Mouse (Mus musculus) lung, adult 2 months (tissue): ENCODE measurements around the gene Gm45015. TPM values are rescaled to one million over a fixed set of nuclear protein-coding genes. Genes with fewer than 3 reads are reported as not detected.
A peak's percentile ranks its signal among the peaks of the same experiment; 100 is the strongest.
"Not testable (repeated sequence)": the region's sequence is repeated elsewhere in the genome, so short reads cannot be mapped to it uniquely, and the experiment has no call there.

ENCODE experiments used
- DNase-seq: peaks from one replicate; pipeline ENCODE4 v3.0.0; 2022
- H3K4me1 ChIP-seq: fragments of 200-500 bp; 2 replicates; pipeline ENCODE4 v1.6.1; 2011; ENCODE audit warnings: low read length; ENCODE audit not compliant: control insufficient read depth, insufficient read depth
- H3K4me3 ChIP-seq: fragments of 200-500 bp; replicated peaks from 2 replicates; pipeline ENCODE3; 2011; ENCODE audit warnings: low read depth, mild to moderate bottlenecking, control low read depth, low read length; ENCODE audit errors: extremely low read depth
- CTCF ChIP-seq: fragments of 200-500 bp; IDR thresholded peaks from 2 replicates; pipeline ENCODE4 v1.5.1; 2011; ENCODE audit warnings: mild to moderate bottlenecking, low read length, control low read depth; ENCODE audit not compliant: insufficient read depth
- POLR2A ChIP-seq: fragments of 200-500 bp; IDR thresholded peaks from 2 replicates; pipeline ENCODE4 v1.6.1; 2011; ENCODE audit warnings: low read depth, mild to moderate bottlenecking, control low read depth, low read length, borderline replicate concordance; ENCODE audit errors: extremely low read depth
- WGBS: fragments of 180-500 bp; shearing (Covaris S2); methylation state at CpG from one replicate; pipeline ENCODE4 v1.1.7; 2018; 5-methylcytosine and 5-hydroxymethylcytosine counted together
- polyA plus RNA-seq: library from polyadenylated mRNA; depleted of rRNA; stranded (reverse); fragments of >200 nt; gene quantifications from 2 replicates; pipeline ENCODE4 v1.2.3, GENCODE M21; 2012; rRNA removed

Gene Gm45015
- polyA plus RNA-seq, 1 experiment: not detected

DNA sequence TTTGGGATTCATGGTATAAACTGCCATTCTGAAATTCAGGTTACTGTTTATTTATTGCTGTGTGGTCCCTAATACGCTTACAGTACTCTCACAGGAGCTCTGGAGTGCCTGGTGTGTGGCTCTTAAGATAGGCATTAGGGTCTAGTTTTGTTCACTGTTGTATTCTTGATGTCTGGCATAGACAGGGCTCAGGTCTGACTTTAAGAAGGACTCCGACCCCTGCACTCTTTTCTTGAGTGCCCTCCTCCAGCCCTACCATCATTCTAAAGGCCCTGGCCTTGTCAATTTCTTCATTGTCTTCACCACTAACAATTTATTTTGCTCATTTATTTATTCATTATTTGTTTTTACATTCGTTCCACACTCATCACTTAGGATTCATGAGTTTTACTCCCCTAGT, 5.4 kb upstream of the Gm45015 start:
- no peak for TF ChIP-seq CTCF
- no peak for TF ChIP-seq POLR2A

DNA sequence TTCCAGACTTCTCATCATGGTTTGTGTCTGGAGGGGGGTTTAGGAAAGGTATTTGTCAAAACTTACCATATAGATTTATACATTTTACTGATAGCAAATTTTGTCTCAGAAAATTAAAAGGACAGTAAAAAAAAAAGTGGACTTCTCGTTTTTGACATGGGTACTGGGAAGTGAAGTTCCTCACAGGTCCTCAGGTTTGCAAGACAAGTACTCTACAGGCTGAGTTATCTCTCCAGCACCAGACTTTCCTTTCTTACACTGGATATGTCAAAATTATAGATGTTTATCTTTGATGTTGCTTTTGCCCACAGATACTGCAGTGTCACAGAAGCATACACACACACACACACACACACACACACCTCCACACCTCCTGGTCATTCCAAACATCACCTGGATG, 4.8 kb upstream of the Gm45015 start:
- no peak overlapping the region for H3K4me3 ChIP-seq
- no peak for DNase-seq
- TF ChIP-seq CTCF (no peak), POLR2A (no peak)
- WGBS: 66% methylated on average over 1 of the region's 1 CpGs
- peaks cover 2% of the 10 kb centered on the region; the same call in 1 of the 2 replicates for H3K4me1 ChIP-seq

More for the DNA sequence above, 5.4 kb upstream of the Gm45015 start:
- peaks cover 2% of the 10 kb centered on the region; the same call in 1 of the 2 replicates for H3K4me1 ChIP-seq
- DNase-seq: no peak
- H3K4me3 ChIP-seq: no peak overlapping the region
- 48% methylated on average over 3 of the region's 3 CpGs for WGBS

DNA sequence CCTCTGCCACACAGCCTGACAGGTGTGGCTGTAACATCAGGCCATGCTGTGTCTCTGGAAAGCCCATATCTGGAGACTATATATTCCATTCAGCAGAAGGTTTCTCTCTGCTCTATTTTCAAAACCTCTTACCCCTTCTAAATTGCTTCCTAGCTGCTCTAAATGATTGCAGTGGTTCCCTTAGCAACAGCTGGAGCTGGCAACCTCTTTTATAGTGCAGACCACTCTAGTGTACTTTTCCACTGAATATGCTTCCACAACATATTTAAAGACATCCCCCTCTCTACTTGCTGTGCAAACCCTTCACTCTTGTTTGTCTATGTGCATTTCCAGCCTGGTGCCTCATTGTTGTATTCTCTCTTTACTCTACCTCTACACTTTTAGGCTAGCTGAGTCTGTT, 3.1 kb downstream of the Gm45015 start:
- TF ChIP-seq CTCF (no peak), POLR2A (no peak)
- DNase-seq: no peak
- H3K4me3 ChIP-seq: no peak overlapping the region
- H3K4me1 ChIP-seq: no peaks in the 10 kb centered on the region

DNA sequence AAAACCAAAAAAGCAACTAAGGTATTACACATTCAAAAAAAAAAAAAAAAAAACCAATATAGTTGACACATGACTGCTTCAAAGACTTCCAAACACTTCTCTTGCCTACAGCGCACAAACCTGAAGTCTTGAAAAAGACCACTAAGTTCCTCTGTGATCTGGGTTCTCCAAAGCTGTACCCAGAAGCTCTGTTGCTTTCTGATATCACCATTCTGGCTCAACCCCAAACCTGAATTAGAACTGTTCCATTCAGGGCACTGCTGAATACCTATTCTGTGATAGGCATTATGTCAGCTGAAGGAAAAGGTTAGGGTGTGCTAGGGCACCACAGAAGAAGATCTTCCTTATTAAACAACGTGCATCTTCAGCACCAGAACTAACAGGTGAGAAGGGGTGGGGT, 9.4 kb downstream of the Gm45015 start:
- WGBS: 54% methylated on average over 2 of the region's 2 CpGs
- TF ChIP-seq CTCF: no peak
- TF ChIP-seq POLR2A: no peak

DNA sequence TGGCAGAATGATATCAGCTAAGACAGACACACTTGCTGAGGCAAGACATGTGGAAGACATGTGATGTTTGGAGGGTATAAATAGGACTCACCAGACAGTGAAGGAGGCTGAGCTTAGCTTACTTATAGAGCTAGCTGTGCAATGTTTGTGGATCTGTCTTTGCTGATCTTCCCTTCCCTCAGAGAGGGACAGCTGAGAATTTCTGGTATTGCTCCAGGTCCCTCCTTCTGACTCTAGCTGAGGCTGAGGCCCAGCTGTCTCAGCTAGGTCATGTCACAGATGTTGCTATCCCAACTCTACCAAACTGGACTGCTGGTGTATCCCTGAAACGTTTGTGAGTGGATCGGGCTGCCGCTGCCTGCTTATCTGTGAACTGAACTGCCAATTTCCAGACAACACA, 15.6 kb downstream of the Gm45015 start:
- H3K4me3 ChIP-seq: no peak overlapping the region
- no peak for DNase-seq
- TF ChIP-seq CTCF (no peak), POLR2A (no peak)
- 67% methylated on average over 3 of the region's 3 CpGs for WGBS
- no peaks in the 10 kb centered on the region for H3K4me1 ChIP-seq

More for the DNA sequence above, 9.4 kb downstream of the Gm45015 start:
- Histone ChIP-seq H3K4me3 (no peak overlapping the region), H3K4me1 (no peaks in the 10 kb centered on the region)
- DNase-seq: no peak

DNA sequence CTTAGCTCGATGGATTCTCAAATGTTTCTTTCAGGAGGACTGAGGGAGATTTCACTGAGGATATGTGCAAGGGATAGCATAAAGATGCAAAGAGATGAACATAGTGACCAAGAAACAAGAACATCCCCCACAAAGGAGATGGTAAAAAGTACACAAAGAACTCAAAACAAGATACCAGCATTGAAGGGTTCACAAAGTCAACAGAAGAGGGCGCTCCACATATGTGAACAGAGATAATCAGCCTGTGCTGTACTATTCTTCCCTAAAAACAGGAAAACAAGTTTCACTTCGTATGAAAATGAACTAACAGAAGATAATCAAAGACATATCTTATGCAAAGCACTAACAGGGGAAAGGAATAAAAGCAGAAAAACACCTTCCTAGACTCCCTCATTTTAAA, 24.1 kb downstream of the Gm45015 start:
- TF ChIP-seq POLR2A: no peak
- no peak for TF ChIP-seq CTCF
- no peaks in the 10 kb centered on the region for H3K4me1 ChIP-seq
- no peak overlapping the region for H3K4me3 ChIP-seq
- peak; percentile 3 for DNase-seq
- 29% methylated on average over 3 of the region's 3 CpGs for WGBS

DNA sequence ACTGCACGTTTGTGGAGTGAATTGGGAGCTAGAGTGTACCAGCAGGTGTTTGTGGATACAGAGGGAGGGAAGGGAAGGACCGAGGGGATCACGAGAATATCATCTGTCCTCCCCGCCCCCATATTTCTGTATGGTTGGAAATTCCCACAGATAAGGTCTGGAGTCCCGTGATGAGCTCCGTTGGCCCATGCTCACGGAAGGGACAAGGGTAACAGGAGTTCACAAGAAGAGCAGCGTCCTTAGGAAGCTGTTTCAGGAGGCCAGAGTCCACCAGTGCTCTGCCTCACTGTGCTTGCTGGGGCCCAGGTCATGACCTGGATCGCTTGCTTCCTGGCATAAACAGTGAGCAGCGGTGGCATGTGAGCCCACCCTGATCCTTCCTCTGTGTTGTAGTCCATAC, 40.9 kb downstream of the Gm45015 start:
- H3K4me3 ChIP-seq, DNase-seq: not testable (repeated sequence)
- 65% methylated on average over 10 of the region's 10 CpGs for WGBS

DNA sequence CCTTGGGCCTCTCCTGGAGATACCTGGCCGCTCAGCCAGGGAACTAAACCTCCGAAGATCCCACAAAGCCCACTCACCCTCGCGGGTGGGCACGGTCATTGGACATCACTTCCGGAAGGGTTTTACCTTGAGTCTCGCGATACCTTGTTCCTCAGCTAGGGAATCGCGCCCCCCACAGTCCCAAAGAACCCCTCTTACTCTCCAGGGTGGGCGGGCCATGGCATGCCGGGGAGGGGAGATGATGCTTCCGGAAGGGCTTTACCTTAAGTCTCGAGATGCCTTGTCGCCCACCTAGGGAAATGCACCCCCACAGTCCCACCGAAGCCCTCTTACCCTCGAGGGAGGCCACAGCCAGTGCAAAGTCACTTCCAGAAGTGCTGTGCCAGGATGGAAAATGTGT, 43.8 kb downstream of the Gm45015 start, which contains the start of the genes Xlr5a and Xlr5c:
Gene Xlr5a (minus strand): TSS at position 101 of the 400 bp plus-strand sequence.
Gene Xlr5c (minus strand): TSS at position 101 of the 400 bp plus-strand sequence.
- not testable (repeated sequence) for DNase-seq, H3K4me3 ChIP-seq
- 88% methylated on average over 16 of the region's 17 CpGs for WGBS

More for the DNA sequence above, 40.9 kb downstream of the Gm45015 start:
- not testable (repeated sequence) for H3K4me1 ChIP-seq

More for the DNA sequence above, 43.8 kb downstream of the Gm45015 start, which contains the start of the genes Xlr5a and Xlr5c:
- H3K4me1 ChIP-seq: not testable (repeated sequence)

Other genes with a start within 250 kb of the Gm45015 start
- 0.82 and 0.98 TPM in 2 replicates for gene Xlr3a, start 239.7 kb downstream of the Gm45015 start, polyA plus RNA-seq
- gene Gm14685, start 219.8 kb downstream of the Gm45015 start, polyA plus RNA-seq: 0.65 and 0.71 TPM in 2 replicates
- gene Xlr5b, start 188.0 kb downstream of the Gm45015 start, polyA plus RNA-seq: not detected in 2 replicates
- gene DXBay18, start 187.4 kb downstream of the Gm45015 start, polyA plus RNA-seq: 0.09 TPM in 1 of 2 replicates, not detected in the other
- gene Spin2d, start 159.9 kb downstream of the Gm45015 start, polyA plus RNA-seq: not detected in 2 replicates
- gene Xlr3b, start 144.6 kb downstream of the Gm45015 start, polyA plus RNA-seq: 0.54 and 2.7 TPM in 2 replicates
- gene Xlr4b, start 122.5 kb downstream of the Gm45015 start, polyA plus RNA-seq: 0.27 and 0.80 TPM in 2 replicates
- gene F8a, start 108.5 kb downstream of the Gm45015 start, polyA plus RNA-seq: 11.7 and 15.1 TPM in 2 replicates
- gene Xlr4c, start 93.7 kb downstream of the Gm45015 start, polyA plus RNA-seq: 0.08 and 0.79 TPM in 2 replicates
- not detected in 2 replicates for gene Xlr3c, start 71.5 kb downstream of the Gm45015 start, polyA plus RNA-seq
- not detected in 2 replicates for gene Xlr5a, start 43.9 kb downstream of the Gm45015 start, polyA plus RNA-seq
- gene Xlr5c, start 43.9 kb downstream of the Gm45015 start, polyA plus RNA-seq: not detected in 2 replicates
- gene Zfp275, start 5.8 kb upstream of the Gm45015 start, polyA plus RNA-seq: 10.7 and 14.7 TPM in 2 replicates
- 0.05 TPM in 1 of 2 replicates, not detected in the other for gene Gm18336, start 61.9 kb upstream of the Gm45015 start, polyA plus RNA-seq
- gene Zfp92, start 74.3 kb upstream of the Gm45015 start, polyA plus RNA-seq: 0.06 and 0.32 TPM in 2 replicates
- gene Trex2, start 98.5 kb upstream of the Gm45015 start, polyA plus RNA-seq: 1.1 and 115 TPM in 2 replicates
- gene Haus7, start 122.2 kb upstream of the Gm45015 start, polyA plus RNA-seq: 9.2 and 14.1 TPM in 2 replicates
- gene Bgn, start 146.8 kb upstream of the Gm45015 start, polyA plus RNA-seq: 656 and 780 TPM in 2 replicates
- 0.04 TPM in 1 of 2 replicates, not detected in the other for gene Atp2b3, start 166.2 kb upstream of the Gm45015 start, polyA plus RNA-seq